Mouse (Mus musculus) embryonic facial prominence, embryonic 11.5 days (tissue): ENCODE data around the gene Taf1d. TPM values are rescaled to one million over a fixed set of nuclear protein-coding genes. Genes with fewer than 3 reads are reported as not detected.
A peak's percentile ranks its signal among the peaks of the same experiment; 100 is the strongest.
"Not testable (repeated sequence)": the region's sequence is repeated elsewhere in the genome, so short reads cannot be mapped to it uniquely, and the experiment has no call there.

Source experiments
- ATAC-seq: fragments of 200-750 bp; cut with Nextera tagmentation; replicated peaks from 2 replicates; pipeline ENCODE4 v1.8.0; 2017; ENCODE audit warnings: low read depth; ENCODE audit not compliant: insufficient number of reproducible peaks, low FRiP score, low TSS enrichment
- DNase-seq: peaks from one replicate; pipeline ENCODE4 v3.0.0-alpha.2; 2015; ENCODE audit warnings: low spot score
- H3K27ac ChIP-seq: fragments of 300-500 bp; sonication (generic); replicated peaks from 2 replicates; pipeline ENCODE4 v1.5.1; 2014; ENCODE audit warnings: mild to moderate bottlenecking, low read depth, low read length, control low read depth
- H3K27me3 ChIP-seq: fragments of 300-500 bp; sonication (generic); 2 replicates; pipeline ENCODE4 v1.6.1; 2014; ENCODE audit warnings: mild to moderate bottlenecking, low read length, moderate library complexity, mixed read lengths; ENCODE audit not compliant: control insufficient read depth, insufficient read depth
- H3K36me3 ChIP-seq: fragments of 300-500 bp; sonication (generic); replicated peaks from 2 replicates; pipeline ENCODE4 v1.6.1; 2014; ENCODE audit warnings: low read depth, mild to moderate bottlenecking, low read length, moderate library complexity, mixed read lengths; ENCODE audit not compliant: control insufficient read depth, insufficient read depth
- H3K4me1 ChIP-seq: fragments of 300-500 bp; sonication (generic); 2 replicates; pipeline ENCODE4 v1.6.1; 2014; ENCODE audit warnings: low read length, mixed read lengths; ENCODE audit not compliant: control insufficient read depth, insufficient read depth
- H3K4me2 ChIP-seq: fragments of 300-500 bp; sonication (generic); 2 replicates; pipeline ENCODE4 v1.6.1; 2014; ENCODE audit warnings: low read depth, mild to moderate bottlenecking, control low read depth, low read length, moderate library complexity
- H3K4me3 ChIP-seq: fragments of 300-500 bp; sonication (generic); 2 replicates; pipeline ENCODE4 v1.5.1; 2014; ENCODE audit warnings: low read depth, low read length, control low read depth
- H3K9ac ChIP-seq: fragments of 300-500 bp; sonication (generic); replicated peaks from 2 replicates; pipeline ENCODE4 v1.6.1; 2014; ENCODE audit warnings: mild to moderate bottlenecking, control low read depth, low read length
- H3K9me3 ChIP-seq: fragments of 300-500 bp; sonication (generic); replicated peaks from 2 replicates; pipeline ENCODE4 v1.6.1; 2016; ENCODE audit warnings: mild to moderate bottlenecking, low read length, inconsistent platforms, mixed read lengths; ENCODE audit not compliant: control insufficient read depth
- WGBS: fragments of 180-500 bp; shearing (Covaris S2); extraction: QIAGEN DNeasy Blood & Tissue Kit; methylation state at CpG from one replicate; pipeline ENCODE4 v1.1.7; 2014; 5-methylcytosine and 5-hydroxymethylcytosine counted together
- polyA plus RNA-seq: library from polyadenylated mRNA; unstranded; fragments of >200 nt; fragmentation: Nextera tagmentation; extraction: Ambion mirVana; gene quantifications from 2 replicates; pipeline ENCODE4 v1.2.1, GENCODE M21; 2014

Gene Taf1d
- polyA plus RNA-seq, 1 experiment from 2014 or later: 73.3 TPM

DNA sequence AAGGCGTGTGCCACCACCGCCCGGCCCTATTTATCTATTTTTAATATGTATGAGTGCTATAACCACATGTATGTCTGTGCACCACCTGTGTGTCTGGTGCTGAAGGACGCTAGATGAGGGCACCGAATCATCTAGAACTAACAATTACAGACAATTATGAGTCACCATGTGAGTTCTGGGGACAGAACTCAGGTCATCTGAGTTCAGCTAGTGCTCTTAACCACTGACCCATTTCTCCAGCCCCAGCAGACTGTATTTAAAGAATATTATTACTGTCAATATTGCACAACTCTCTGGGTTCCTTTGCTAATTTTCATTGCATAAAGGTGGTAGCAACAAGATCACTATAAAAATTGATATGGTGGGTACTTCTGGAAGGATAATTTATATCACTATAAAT, 6.0 kb upstream of the Taf1d start:
- Histone ChIP-seq H3K27me3 (no peaks in the 10 kb centered on the region), H3K4me2 (no peak overlapping the region), H3K36me3 (no peaks in the 10 kb centered on the region), H3K27ac (no peak overlapping the region), H3K4me1 (no peaks in the 10 kb centered on the region), H3K9ac (no peak overlapping the region), H3K9me3 (no peaks in the 10 kb centered on the region), H3K4me3 (no peak overlapping the region)
- ATAC-seq (no peak), DNase-seq (no peak)
- WGBS: 87% methylated on average over 5 of the region's 5 CpGs

- no peak overlapping the region for H3K27ac ChIP-seq
- H3K27me3 ChIP-seq: no peaks in the 10 kb centered on the region
- H3K4me2 ChIP-seq: no peak overlapping the region
- no peak for DNase-seq
- H3K36me3 ChIP-seq: no peaks in the 10 kb centered on the region
- H3K4me1 ChIP-seq: no peaks in the 10 kb centered on the region
- H3K4me3 ChIP-seq: no peak overlapping the region
- 23% methylated on average over 6 of the region's 6 CpGs for WGBS
- ATAC-seq: no peak
- no peak overlapping the region for H3K9ac ChIP-seq
- H3K9me3 ChIP-seq: no peaks in the 10 kb centered on the region
Measured at GRCm38 (mm10) chr9:15301399-15301798, 4.6 kb upstream of the Taf1d start.

DNA sequence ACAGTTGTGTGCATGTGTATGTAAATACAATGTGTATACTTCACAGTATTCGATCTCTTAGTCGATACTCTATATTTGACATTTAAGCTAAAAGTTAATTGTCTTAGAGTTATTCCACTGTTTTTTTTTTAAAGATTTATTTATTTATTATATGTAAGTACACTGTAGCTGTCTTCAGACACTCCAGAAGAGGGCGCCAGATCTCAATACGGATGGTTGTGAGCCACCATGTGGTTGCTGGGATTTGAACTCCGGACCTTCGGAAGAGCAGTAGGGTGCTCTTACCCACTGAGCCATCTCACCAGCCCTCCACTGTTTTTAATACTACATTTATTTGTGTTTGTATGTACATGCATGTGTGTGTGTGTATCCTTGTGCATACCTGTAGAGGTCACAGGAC, 4.0 kb upstream of the Taf1d start:
- H3K27ac ChIP-seq, ATAC-seq, H3K9me3 ChIP-seq, H3K4me1 ChIP-seq, H3K36me3 ChIP-seq, H3K4me2 ChIP-seq, DNase-seq, H3K27me3 ChIP-seq, H3K4me3 ChIP-seq, H3K9ac ChIP-seq: not testable (repeated sequence)
- 79% methylated on average over 6 of the region's 6 CpGs for WGBS

- Histone ChIP-seq H3K4me3 (no peak overlapping the region), H3K4me1 (no peaks in the 10 kb centered on the region), H3K9me3 (no peaks in the 10 kb centered on the region), H3K36me3 (no peaks in the 10 kb centered on the region), H3K27ac (no peak overlapping the region), H3K27me3 (no peaks in the 10 kb centered on the region), H3K9ac (no peak overlapping the region), H3K4me2 (no peak overlapping the region)
- 74% methylated on average over 2 of the region's 2 CpGs for WGBS
- DNase-seq (no peak), ATAC-seq (no peak)
Measured at GRCm38 (mm10) chr9:15302881-15303280, 3.1 kb upstream of the Taf1d start.

DNA sequence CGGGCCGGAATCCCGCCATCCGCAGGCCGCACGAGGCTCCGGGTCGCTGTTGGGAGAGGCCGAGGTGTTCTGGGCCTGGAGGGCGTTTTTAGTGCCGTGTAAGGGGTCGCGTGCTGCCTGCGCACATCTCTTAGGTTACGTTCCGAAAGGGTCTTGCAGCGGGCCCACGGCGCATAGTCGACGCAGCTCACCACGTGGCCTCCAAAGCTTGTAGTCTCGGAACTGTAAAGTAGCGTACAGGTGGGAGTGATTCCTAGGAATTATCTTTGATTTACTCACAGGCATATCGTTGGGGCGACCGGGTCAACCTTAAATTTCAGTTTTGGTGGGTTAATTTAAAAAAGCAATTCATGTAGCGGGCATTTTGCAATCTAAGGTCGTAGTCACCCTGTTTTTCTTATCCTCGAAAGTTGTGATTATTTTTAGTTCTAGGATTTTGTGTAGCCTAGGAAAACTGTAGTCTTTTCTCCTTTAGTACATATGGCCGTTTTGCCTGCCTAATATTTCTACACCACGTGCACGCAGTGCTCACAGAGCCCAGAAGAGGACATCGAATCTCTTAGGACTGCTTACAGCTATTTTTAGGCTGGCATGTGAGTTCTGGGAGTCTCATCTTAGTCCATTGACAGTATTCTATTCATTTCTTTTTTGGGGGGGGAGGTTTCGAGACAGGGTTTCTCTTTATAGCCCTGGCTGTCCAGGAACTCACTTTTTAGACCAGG, 545 bp downstream of the Taf1d start, which contains the start of gene 4931406C07Rik:
Gene 4931406C07Rik (minus strand): TSS at position 51 of the 722 bp plus-strand sequence.
- Histone ChIP-seq H3K27ac (peak within 1 kb of the TSS; percentile 92), H3K27me3 (no peaks in the 10 kb centered on the region), H3K9ac (peak within 1 kb of the TSS; percentile 96), H3K4me1 (peaks cover 4% of the 10 kb centered on the region; the same call in 1 of the 2 replicates), H3K4me2 (peak within 1 kb of the TSS; percentile 71), H3K36me3 (peaks cover 4% of the 10 kb centered on the region; the same call in 1 of the 2 replicates), H3K9me3 (no peaks in the 10 kb centered on the region), H3K4me3 (peak within 1 kb of the TSS; percentile 94)
- ATAC-seq (peak; percentile 86), DNase-seq (peak; percentile 62)
- under 1% methylated on average over 35 of the region's 35 CpGs for WGBS

- Histone ChIP-seq H3K9me3 (no peaks in the 10 kb centered on the region), H3K9ac (peak overlapping the region; percentile 96), H3K36me3 (peaks cover 9% of the 10 kb centered on the region), H3K4me3 (peak overlapping the region; percentile 94), H3K27ac (no peak overlapping the region), H3K4me1 (peaks cover 4% of the 10 kb centered on the region; the same call in 1 of the 2 replicates), H3K27me3 (no peaks in the 10 kb centered on the region), H3K4me2 (peak overlapping the region; percentile 71)
- DNase-seq (no peak), ATAC-seq (no peak)
- WGBS: 9% methylated on average over 6 of the region's 6 CpGs
Measured at GRCm38 (mm10) chr9:15307257-15307656, 1.2 kb downstream of the Taf1d start.

- 58% methylated on average over 2 of the region's 2 CpGs for WGBS
Measured at GRCm38 (mm10) chr9:15308254-15308653, 2.2 kb downstream of the Taf1d start.

DNA sequence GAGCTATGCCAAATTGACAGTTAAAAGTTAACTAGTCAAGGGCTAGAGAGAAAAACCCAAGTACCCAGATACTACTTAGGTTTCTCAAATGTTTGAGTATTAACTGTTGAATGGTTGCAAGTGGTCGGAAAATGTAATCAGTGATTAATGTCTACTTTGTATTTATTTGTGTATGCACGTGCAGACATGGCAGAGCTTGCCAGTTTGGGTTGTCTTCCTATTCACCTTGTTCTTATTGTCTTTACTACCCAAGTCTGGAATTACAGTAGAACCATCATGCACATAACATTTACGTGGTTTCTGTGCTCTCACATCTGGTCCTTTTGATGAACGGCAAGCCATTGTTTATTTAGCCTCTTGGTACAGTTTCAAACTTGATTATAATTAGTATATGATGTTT, 3.4 kb downstream of the Taf1d start:
- WGBS: 72% methylated on average over 4 of the region's 4 CpGs
- H3K27me3 ChIP-seq: no peaks in the 10 kb centered on the region
- no peaks in the 10 kb centered on the region for H3K9me3 ChIP-seq
- H3K36me3 ChIP-seq: peaks cover 19% of the 10 kb centered on the region
- H3K9ac ChIP-seq: no peak overlapping the region
- no peak for ATAC-seq
- no peak for DNase-seq
- no peak overlapping the region for H3K27ac ChIP-seq
- H3K4me2 ChIP-seq: no peak overlapping the region
- H3K4me1 ChIP-seq: peaks cover 4% of the 10 kb centered on the region; the same call in 1 of the 2 replicates
- H3K4me3 ChIP-seq: no peak overlapping the region

More at GRCm38 (mm10) chr9:15308254-15308653, 2.2 kb downstream of the Taf1d start:
- Histone ChIP-seq H3K36me3 (peaks cover 14% of the 10 kb centered on the region), H3K4me3 (no peak overlapping the region), H3K27me3 (no peaks in the 10 kb centered on the region), H3K4me2 (no peak overlapping the region), H3K9ac (no peak overlapping the region), H3K4me1 (peaks cover 4% of the 10 kb centered on the region; the same call in 1 of the 2 replicates), H3K27ac (no peak overlapping the region), H3K9me3 (no peaks in the 10 kb centered on the region)
- DNase-seq: no peak
- no peak for ATAC-seq
